In the genomic region with DNA sequence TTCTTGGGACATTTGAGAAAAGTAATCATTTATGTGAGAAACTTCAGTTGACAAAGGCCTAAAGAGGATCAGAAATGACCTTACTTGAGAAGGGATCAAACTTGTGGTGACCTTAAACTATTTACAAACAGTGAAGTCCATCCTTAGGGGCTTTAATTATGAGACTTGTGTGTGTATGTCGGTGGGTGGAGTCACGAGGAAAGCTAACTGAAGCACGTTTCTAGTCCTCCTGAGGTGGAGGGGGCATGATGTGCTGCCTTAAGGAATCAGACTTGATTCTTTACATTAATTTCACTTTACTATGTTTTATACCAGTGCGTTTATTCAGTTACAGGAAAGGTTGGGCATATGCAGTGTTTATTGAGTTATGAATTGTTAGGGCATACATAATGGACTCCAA, we compare ENCODE assay signal across 9 mouse cellular contexts. TPM values are rescaled to one million over a fixed set of nuclear protein-coding genes. Genes with fewer than 3 reads are reported as not detected.
DNase-seq lines count a peak whose midpoint lies in the region; ATAC-seq and TF ChIP-seq lines count a peak whose summit lies in the region.
"Had no signal": no experiment of that assay in that cellular context is flagged by ENCODE, and none has a peak within 500 bp of the region (broad histone marks: within the 10 kb centered on the region; RNA-seq: fewer than 3 reads in every experiment).

No protein-coding gene starts in this region.

- H3K36me3 ChIP-seq in kidney, postnatal 0 days (ENCODE audit: insufficient read depth, low read length), result no peaks in the 10 kb centered on the region
- no peaks in the 10 kb centered on the region for H3K36me3 ChIP-seq in kidney, adult 2 months (ENCODE audit: control insufficient read depth, insufficient read depth, low read length)
- H3K36me3 ChIP-seq in ES-Bruce4 (ENCODE audit: control insufficient read depth, insufficient read depth, low read length, poor library complexity, severe bottlenecking), result peaks cover 13% of the 10 kb centered on the region
- H3K36me3 ChIP-seq in embryonic facial prominence, embryonic 12.5 days, result no peaks in the 10 kb centered on the region
- H3K36me3 ChIP-seq in liver, embryonic 13.5 days, result 0 out of 2 replicates have a peak, but pooled peaks cover 2% of the 10 kb centered on the region

- peaks cover 17% of the 10 kb centered on the region for H3K4me1 ChIP-seq in kidney, postnatal 0 days (replicated peaks; ENCODE audit: insufficient read depth, low read length)
- H3K4me1 ChIP-seq in kidney, adult 2 months (ENCODE audit: control insufficient read depth, insufficient read depth, low read length), result peaks cover 19% of the 10 kb centered on the region; the same call in 1 of the 2 replicates
- H3K4me1 ChIP-seq in ES-Bruce4 (ENCODE audit: control insufficient read depth, insufficient read depth, low read length), result peaks cover 5% of the 10 kb centered on the region
- peaks cover 19% of the 10 kb centered on the region for H3K4me1 ChIP-seq in embryonic facial prominence, embryonic 12.5 days
- H3K4me1 ChIP-seq in liver, embryonic 13.5 days (replicated peaks), result peaks cover 52% of the 10 kb centered on the region

- no peak for TF ChIP-seq POLR2A in kidney, adult 2 months (IDR thresholded peaks at IDR 0.05; ENCODE audit: low read depth, low read length)
- no peak for TF ChIP-seq POLR2A in ES-Bruce4 (IDR thresholded peaks at IDR 0.05; ENCODE audit: insufficient read depth, low read length)

- peak overlapping the region; percentile 15; the same call in 1 of the 2 replicates for H3K4me2 ChIP-seq in kidney, postnatal 0 days (ENCODE audit: low read length)
- H3K4me2 ChIP-seq in embryonic facial prominence, embryonic 12.5 days (replicated peaks), result peak overlapping the region; percentile 21; the same call in 1 of the 2 replicates
- H3K4me2 ChIP-seq in liver, embryonic 13.5 days, result peak overlapping the region; percentile 50

- no peaks in the 10 kb centered on the region for H3K9me3 ChIP-seq in kidney, postnatal 0 days (replicated peaks; ENCODE audit: low read length)
- peaks cover 12% of the 10 kb centered on the region for H3K9me3 ChIP-seq in ES-Bruce4 (replicated peaks; ENCODE audit: control insufficient read depth, insufficient read depth, low read length, poor library complexity, severe bottlenecking)
- H3K9me3 ChIP-seq in embryonic facial prominence, embryonic 12.5 days, result no peaks in the 10 kb centered on the region
- no peaks in the 10 kb centered on the region for H3K9me3 ChIP-seq in liver, embryonic 13.5 days (replicated peaks)

- H3K4me3 ChIP-seq in kidney, postnatal 0 days (replicated peaks; ENCODE audit: low read depth, low read length), result no peak overlapping the region
- no peak overlapping the region for H3K4me3 ChIP-seq in kidney, adult 2 months (ENCODE audit: insufficient read depth, low read depth, low read length)
- no peak overlapping the region; the same call in 1 of the 2 replicates for H3K4me3 ChIP-seq in ES-Bruce4 (ENCODE audit: low read depth, low read length)
- no peak overlapping the region for H3K4me3 ChIP-seq in embryonic facial prominence, embryonic 12.5 days
- H3K4me3 ChIP-seq in liver, embryonic 13.5 days (replicated peaks), result 0 out of 2 replicates have a peak overlapping the region, but pooled peaks have one; percentile 16

- TF ChIP-seq CTCF in kidney, postnatal 0 days (IDR thresholded peaks at IDR 0.05; ENCODE audit: low read depth), result no peak
- TF ChIP-seq CTCF in kidney, adult 2 months (conservative IDR thresholded peaks at IDR 0.05; ENCODE audit: insufficient read depth, insufficient read length, low read depth, low read length), result no peak
- no peak for TF ChIP-seq CTCF in ES-Bruce4 (IDR thresholded peaks at IDR 0.05; ENCODE audit: low read depth, low read length)

- no peak for ATAC-seq in kidney, postnatal 0 days (replicated peaks; ENCODE audit: low FRiP score, low read depth)
- no peak for ATAC-seq in embryonic facial prominence, embryonic 12.5 days (ENCODE audit: insufficient number of reproducible peaks, insufficient read depth, low FRiP score, low TSS enrichment)
- no peak for ATAC-seq in liver, embryonic 13.5 days (ENCODE audit: low read depth)
- no peak for ATAC-seq in erythroid progenitor cell, adult 5-6 weeks (replicated peaks; ENCODE audit: low FRiP score, poor library complexity, severe bottlenecking)
- ATAC-seq in erythroblast, adult 5-6 weeks (replicated peaks; ENCODE audit: low FRiP score, poor library complexity, severe bottlenecking), result no peak

- no peak overlapping the region for H3K27ac ChIP-seq in kidney, postnatal 0 days
- no peak overlapping the region for H3K27ac ChIP-seq in kidney, adult 2 months (ENCODE audit: insufficient read depth, low read depth, low read length)
- no peak overlapping the region for H3K27ac ChIP-seq in ES-Bruce4 (ENCODE audit: insufficient read depth, low read length)
- no peak overlapping the region for H3K27ac ChIP-seq in embryonic facial prominence, embryonic 12.5 days
- H3K27ac ChIP-seq in liver, embryonic 13.5 days, result no peak overlapping the region

- no peak overlapping the region for H3K9ac ChIP-seq in kidney, postnatal 0 days (ENCODE audit: low read depth, low read length)
- H3K9ac ChIP-seq in ES-Bruce4 (ENCODE audit: low read depth, poor library complexity, severe bottlenecking), result peak overlapping the region; percentile 37; the same call in 1 of the 2 replicates
- H3K9ac ChIP-seq in embryonic facial prominence, embryonic 12.5 days, result no peak overlapping the region
- peak overlapping the region; percentile 33; the same call in 1 of the 2 replicates for H3K9ac ChIP-seq in liver, embryonic 13.5 days

- TF ChIP-seq EP300 in ES-Bruce4 (IDR thresholded peaks at IDR 0.05; ENCODE audit: insufficient read depth, low read depth, low read length), result no peak

- H3K27me3 ChIP-seq in kidney, postnatal 0 days (ENCODE audit: insufficient read depth, low read length), result no peaks in the 10 kb centered on the region
- H3K27me3 ChIP-seq in kidney, adult 2 months (replicated peaks; ENCODE audit: control insufficient read depth, insufficient read depth, low read length), result no peaks in the 10 kb centered on the region
- no peaks in the 10 kb centered on the region for H3K27me3 ChIP-seq in ES-Bruce4 (ENCODE audit: control insufficient read depth, insufficient read depth, low read length, poor library complexity, severe bottlenecking)
- no peaks in the 10 kb centered on the region for H3K27me3 ChIP-seq in embryonic facial prominence, embryonic 12.5 days
- no peaks in the 10 kb centered on the region for H3K27me3 ChIP-seq in liver, embryonic 13.5 days

- DNase-seq in kidney, postnatal 0 days (ENCODE audit: low spot score), result no peak
- DNase-seq in kidney, adult 2 months, result no peak
- DNase-seq in liver, embryonic 13.5 days, result no peak
- DNase-seq in adrenal gland, postnatal 10 days, result no peak
- DNase-seq: lung, adult 2 months had no signal

- WGBS in kidney, postnatal 0 days, result 42% methylated on average over 4 of the region's 4 CpGs
- 56% methylated on average over 4 of the region's 4 CpGs for WGBS in kidney, adult 2 months
- 25% methylated on average over 4 of the region's 4 CpGs for WGBS in embryonic facial prominence, embryonic 12.5 days
- 21% methylated on average over 4 of the region's 4 CpGs for WGBS in liver, embryonic 13.5 days (ENCODE audit: insufficient replicate concordance)

RNA-seq across cellular contexts. Expression of gene Znrf2, which starts 2.6 kb away (rescaled TPM):
- polyA plus RNA-seq in kidney, postnatal 0 days (2015; fragmentation: Nextera tagmentation; extraction: Ambion mirVana), result 6.7 and 7.3 TPM in 2 replicates
- 17.0 and 18.1 TPM in 2 replicates for polyA plus RNA-seq in kidney, adult 2 months (2012; rRNA removed)
- 34.5 and 37.0 TPM in 2 replicates for polyA plus RNA-seq in ES-Bruce4 (2011; ENCODE audit: insufficient read depth, insufficient read length, low read depth, missing spikeins)
- 3.0 and 3.4 TPM in 2 replicates for polyA plus RNA-seq in embryonic facial prominence, embryonic 12.5 days (2016; fragmentation: Nextera tagmentation; extraction: Ambion mirVana)
- 2.4 and 2.7 TPM in 2 replicates for polyA plus RNA-seq in liver, embryonic 13.5 days (2015; fragmentation: Nextera tagmentation; extraction: Ambion mirVana)
- total RNA-seq in erythroid progenitor cell, adult 5-6 weeks (2015; ENCODE audit: low replicate concordance), result 12.6 and 15.9 TPM in 2 replicates
- total RNA-seq in erythroid progenitor cell, adult 5-6 weeks (2017; ENCODE audit: low replicate concordance), result 5.9 and 9.5 TPM in 2 replicates
- 14.4 and 19.4 TPM in 2 replicates for total RNA-seq in erythroblast, adult 5-6 weeks (2015; ENCODE audit: low replicate concordance)
- total RNA-seq in erythroblast, adult 5-6 weeks (2017; ENCODE audit: low replicate concordance), result 11.4 and 16.2 TPM in 2 replicates
- total RNA-seq in adrenal gland, postnatal 10 days (2021), result 10 to 100 TPM; 25.5 to 31.6 TPM

Comparison
In these comparisons a context has a peak if more than half of its experiments do, and no peak if none do; other contexts are left out.
1. H3K9ac ChIP-seq: peak in ES-Bruce4 (single experiment) and liver, embryonic 13.5 days (single experiment); none in kidney, postnatal 0 days (single experiment) and embryonic facial prominence, embryonic 12.5 days (single experiment).
2. Peak in every context shown above with its lines, with median percentiles within 50 percentile points of each other: H3K4me2 ChIP-seq.